Mouse (Mus musculus) limb, embryonic 12.5 days (tissue): Measurements from ENCODE around the gene Top1. TPM values are rescaled to one million over a fixed set of nuclear protein-coding genes. Genes with fewer than 3 reads are reported as not detected.

ENCODE experiments used
- ATAC-seq: fragments of 200-750 bp; cut with Nextera tagmentation; 2 replicates; pipeline ENCODE4 v1.8.0; 2017; ENCODE audit warnings: low read depth, moderate TSS enrichment; ENCODE audit not compliant: insufficient number of reproducible peaks, insufficient read depth, low FRiP score, low TSS enrichment
- H3K27ac ChIP-seq: fragments of 300-500 bp; sonication (generic); 2 replicates; pipeline ENCODE4 v1.5.1; 2016; ENCODE audit warnings: mild to moderate bottlenecking, moderate library complexity
- H3K27me3 ChIP-seq: fragments of 300-500 bp; sonication (generic); 2 replicates; pipeline ENCODE4 v1.6.1; 2016; ENCODE audit warnings: mild to moderate bottlenecking, moderate library complexity
- H3K36me3 ChIP-seq: fragments of 300-500 bp; sonication (generic); 2 replicates; pipeline ENCODE4 v1.6.1; 2016; ENCODE audit warnings: mild to moderate bottlenecking, moderate library complexity
- H3K4me1 ChIP-seq: fragments of 300-500 bp; sonication (generic); replicated peaks from 2 replicates; pipeline ENCODE4 v1.6.1; 2016
- H3K4me2 ChIP-seq: fragments of 300-500 bp; sonication (generic); 2 replicates; pipeline ENCODE4 v1.6.1; 2016; ENCODE audit warnings: mild to moderate bottlenecking, moderate library complexity
- H3K4me3 ChIP-seq: fragments of 300-500 bp; sonication (generic); replicated peaks from 2 replicates; pipeline ENCODE4 v1.5.1; 2016; ENCODE audit warnings: mild to moderate bottlenecking
- H3K9ac ChIP-seq: fragments of 300-500 bp; sonication (generic); replicated peaks from 2 replicates; pipeline ENCODE4 v1.6.1; 2016; ENCODE audit warnings: mild to moderate bottlenecking, moderate library complexity
- H3K9me3 ChIP-seq: fragments of 300-500 bp; sonication (generic); 2 replicates; pipeline ENCODE4 v1.6.1; 2016; ENCODE audit warnings: mild to moderate bottlenecking, moderate library complexity
- WGBS: fragments of 180-500 bp; shearing (Covaris S2); methylation state at CpG from one replicate; pipeline ENCODE4 v1.1.7; 2016; 5-methylcytosine and 5-hydroxymethylcytosine counted together
- polyA plus RNA-seq: library from polyadenylated mRNA; unstranded; fragments of >200 nt; fragmentation: Nextera tagmentation; extraction: Ambion mirVana; gene quantifications from 2 replicates; pipeline ENCODE4 v1.2.1, GENCODE M21; 2016

Gene Top1
- polyA plus RNA-seq, result 111 and 117 TPM in 2 replicates

DNA sequence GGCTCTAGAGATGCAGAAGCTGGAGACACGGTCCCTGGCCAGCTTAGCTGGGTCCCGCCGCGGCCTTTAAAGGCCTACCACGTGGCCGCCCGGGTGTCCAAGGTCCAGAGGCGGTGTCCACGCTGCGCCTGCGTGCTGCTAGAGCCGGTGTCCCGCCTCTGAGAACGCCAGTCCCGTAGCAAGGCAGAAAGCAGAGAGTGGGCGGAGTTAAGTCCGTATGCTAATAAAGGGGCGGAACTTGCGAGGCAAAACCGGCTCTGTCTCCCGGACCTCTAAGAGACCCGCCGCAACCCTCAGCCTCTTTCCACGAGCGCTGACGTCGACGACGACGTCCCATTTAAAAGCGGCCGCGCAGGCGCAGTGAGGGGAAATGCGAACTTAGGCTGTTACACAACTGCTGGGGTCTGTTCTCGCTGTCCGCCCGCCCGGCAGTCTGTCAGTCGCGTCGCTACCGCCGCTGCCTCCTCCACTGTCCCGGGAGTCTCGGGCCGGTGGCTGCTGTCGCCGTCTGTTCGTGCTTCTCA is at the start of gene Top1:
Top1 (plus strand) TSS at position 275 of the 524 bp plus-strand sequence.
- H3K27ac ChIP-seq, result peak within 1 kb of the TSS; percentile 99
- WGBS, result under 1% methylated on average over 50 of the region's 50 CpGs
- H3K9me3 ChIP-seq, result no peaks in the 10 kb centered on the region
- peak within 1 kb of the TSS; percentile 78 for H3K4me2 ChIP-seq
- peak within 1 kb of the TSS; percentile 100 for H3K9ac ChIP-seq
- peak; percentile 96 for ATAC-seq
- no peaks in the 10 kb centered on the region for H3K36me3 ChIP-seq
- H3K4me3 ChIP-seq, result peak within 1 kb of the TSS; percentile 99
- H3K27me3 ChIP-seq, result no peaks in the 10 kb centered on the region
- H3K4me1 ChIP-seq, result peaks cover 19% of the 10 kb centered on the region

GRCm38 (mm10) chr2:160597582-160598281 is 48.0 kb upstream of the Top1 start:
- Histone ChIP-seq H3K36me3 (no peaks in the 10 kb centered on the region), H3K27me3 (0 out of 2 replicates have a peak, but pooled peaks cover 8% of the 10 kb centered on the region), H3K4me2 (no peak overlapping the region), H3K9ac (0 out of 2 replicates have a peak overlapping the region, but pooled peaks have one; percentile 40), H3K4me3 (no peak overlapping the region), H3K27ac (no peak overlapping the region), H3K9me3 (no peaks in the 10 kb centered on the region), H3K4me1 (no peaks in the 10 kb centered on the region)
- 36% methylated on average over 12 of the region's 12 CpGs for WGBS
- ATAC-seq, result peak; percentile 67; the same call in 1 of the 2 replicates

DNA sequence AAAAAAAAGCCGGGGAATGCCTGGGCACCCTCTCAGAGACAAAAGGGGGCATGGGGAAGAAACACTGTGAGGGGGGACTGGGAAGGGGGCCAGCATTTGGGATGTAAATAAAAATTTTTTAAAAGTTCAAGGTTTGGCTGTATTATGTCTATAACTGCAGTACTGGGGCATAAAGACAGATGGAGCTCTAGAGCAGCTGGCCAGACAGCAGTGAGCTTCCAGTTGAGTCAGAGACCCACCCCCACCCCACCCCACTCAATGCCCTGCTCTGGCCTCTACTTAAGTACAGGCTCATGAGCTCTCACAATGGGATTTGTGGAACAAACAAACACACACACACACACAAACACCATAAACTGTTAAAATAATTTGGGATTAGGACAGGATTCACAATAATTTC is 43.9 kb upstream of the Top1 start:
- Histone ChIP-seq H3K4me1 (0 out of 2 replicates have a peak, but pooled peaks cover 4% of the 10 kb centered on the region), H3K36me3 (no peaks in the 10 kb centered on the region), H3K27ac (no peak overlapping the region), H3K4me2 (no peak overlapping the region), H3K9ac (no peak overlapping the region), H3K9me3 (no peaks in the 10 kb centered on the region), H3K27me3 (0 out of 2 replicates have a peak, but pooled peaks cover 3% of the 10 kb centered on the region), H3K4me3 (no peak overlapping the region)
- ATAC-seq, result no peak
- 69% methylated on average over 1 of the region's 1 CpGs for WGBS

- Histone ChIP-seq H3K9me3 (no peaks in the 10 kb centered on the region), H3K4me1 (0 out of 2 replicates have a peak, but pooled peaks cover 4% of the 10 kb centered on the region), H3K27me3 (no peaks in the 10 kb centered on the region), H3K4me2 (no peak overlapping the region), H3K36me3 (no peaks in the 10 kb centered on the region), H3K27ac (peak overlapping the region; percentile 20; the same call in 1 of the 2 replicates), H3K9ac (no peak overlapping the region), H3K4me3 (no peak overlapping the region)
- ATAC-seq, result no peak
- 53% methylated on average over 10 of the region's 10 CpGs for WGBS
These were observed 42.3 kb upstream of the Top1 start for GRCm38 (mm10) chr2:160603154-160603933.

- no peak overlapping the region for H3K4me2 ChIP-seq
- no peak overlapping the region for H3K27ac ChIP-seq
- no peaks in the 10 kb centered on the region for H3K27me3 ChIP-seq
- no peak for ATAC-seq
- no peaks in the 10 kb centered on the region for H3K4me1 ChIP-seq
- WGBS, result 80% methylated on average over 2 of the region's 2 CpGs
- H3K4me3 ChIP-seq, result no peak overlapping the region
- H3K9ac ChIP-seq, result no peak overlapping the region
- H3K36me3 ChIP-seq, result no peaks in the 10 kb centered on the region
- no peaks in the 10 kb centered on the region for H3K9me3 ChIP-seq
These were observed 35.7 kb upstream of the Top1 start for GRCm38 (mm10) chr2:160610012-160610411.

- Histone ChIP-seq H3K9me3 (no peaks in the 10 kb centered on the region), H3K27me3 (no peaks in the 10 kb centered on the region), H3K9ac (no peak overlapping the region), H3K4me3 (no peak overlapping the region), H3K27ac (no peak overlapping the region), H3K4me2 (no peak overlapping the region), H3K36me3 (no peaks in the 10 kb centered on the region), H3K4me1 (no peaks in the 10 kb centered on the region)
- no peak for ATAC-seq
- 86% methylated on average over 5 of the region's 5 CpGs for WGBS
These were observed 32.3 kb upstream of the Top1 start for GRCm38 (mm10) chr2:160613186-160613919.

- 86% methylated on average over 6 of the region's 6 CpGs for WGBS
- H3K27me3 ChIP-seq, result no peaks in the 10 kb centered on the region
- H3K27ac ChIP-seq, result no peak overlapping the region
- H3K4me3 ChIP-seq, result no peak overlapping the region
- H3K9ac ChIP-seq, result no peak overlapping the region
- peaks cover 17% of the 10 kb centered on the region for H3K4me1 ChIP-seq
- no peak for ATAC-seq
- H3K36me3 ChIP-seq, result no peaks in the 10 kb centered on the region
- peaks cover 5% of the 10 kb centered on the region; the same call in 1 of the 2 replicates for H3K9me3 ChIP-seq
- no peak overlapping the region for H3K4me2 ChIP-seq
These were observed 27.9 kb upstream of the Top1 start for GRCm38 (mm10) chr2:160617741-160618140.

DNA sequence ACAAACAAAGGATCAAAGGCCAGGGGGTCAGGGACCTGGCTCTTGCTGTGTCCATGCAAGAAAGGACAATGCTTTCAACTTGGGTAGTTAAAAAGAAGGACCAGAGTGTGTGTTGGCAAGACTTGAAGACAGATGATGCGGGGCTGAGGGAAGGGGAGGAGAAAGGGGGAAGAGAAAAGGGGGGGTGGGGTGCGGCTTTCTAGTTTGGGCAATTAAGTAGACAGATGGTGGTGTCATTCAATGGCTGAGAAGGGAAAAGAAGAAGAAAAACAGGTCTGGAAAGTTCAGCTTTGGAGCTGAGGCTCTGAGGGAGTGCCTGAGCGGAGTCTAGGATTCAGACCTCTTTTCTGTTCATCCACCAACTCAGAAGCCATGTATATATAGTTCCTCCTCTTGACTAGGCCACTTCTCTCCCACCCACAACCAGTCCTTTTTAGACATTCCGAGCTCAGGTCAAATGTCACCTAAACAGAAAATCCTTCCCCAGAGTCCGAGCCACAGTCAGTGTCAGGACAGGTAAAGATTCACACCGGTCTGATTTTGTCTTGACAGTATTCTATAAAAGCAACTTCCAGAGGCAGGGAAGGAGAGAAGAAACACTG is 27.0 kb upstream of the Top1 start:
- no peak for ATAC-seq
- Histone ChIP-seq H3K4me3 (no peak overlapping the region), H3K4me2 (no peak overlapping the region), H3K9ac (no peak overlapping the region), H3K4me1 (peaks cover 17% of the 10 kb centered on the region), H3K9me3 (peaks cover 5% of the 10 kb centered on the region; the same call in 1 of the 2 replicates), H3K27ac (no peak overlapping the region), H3K27me3 (no peaks in the 10 kb centered on the region), H3K36me3 (no peaks in the 10 kb centered on the region)
- WGBS, result 45% methylated on average over 6 of the region's 6 CpGs

- Histone ChIP-seq H3K27ac (no peak overlapping the region), H3K4me3 (no peak overlapping the region), H3K27me3 (no peaks in the 10 kb centered on the region), H3K36me3 (no peaks in the 10 kb centered on the region), H3K4me1 (peaks cover 17% of the 10 kb centered on the region), H3K4me2 (no peak overlapping the region), H3K9ac (no peak overlapping the region), H3K9me3 (peaks cover 5% of the 10 kb centered on the region; the same call in 1 of the 2 replicates)
- no peak for ATAC-seq
- 86% methylated on average over 5 of the region's 5 CpGs for WGBS
These were observed 26.4 kb upstream of the Top1 start for GRCm38 (mm10) chr2:160619300-160619699.

DNA sequence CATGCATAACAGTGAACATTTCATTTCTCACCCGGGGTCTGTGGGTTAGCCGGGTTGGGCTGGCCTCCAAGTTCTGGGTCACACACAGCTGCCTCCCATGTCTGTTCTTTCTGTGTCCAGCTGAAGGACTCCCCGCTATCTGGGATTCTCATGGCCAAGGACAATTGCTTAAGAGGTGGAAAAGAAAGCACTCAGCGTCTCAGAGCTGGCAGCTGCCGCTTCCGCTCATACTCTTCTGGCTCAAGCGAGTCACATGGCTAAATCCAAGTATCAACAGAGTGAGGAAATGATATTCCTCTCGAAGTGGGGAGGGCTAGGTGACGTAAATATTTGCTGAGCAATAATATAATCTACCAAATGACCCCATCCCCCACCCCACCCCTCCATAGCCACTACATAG is 25.9 kb upstream of the Top1 start:
- 83% methylated on average over 9 of the region's 9 CpGs for WGBS
- Histone ChIP-seq H3K4me1 (peaks cover 17% of the 10 kb centered on the region), H3K36me3 (no peaks in the 10 kb centered on the region), H3K4me2 (no peak overlapping the region), H3K9me3 (peaks cover 5% of the 10 kb centered on the region; the same call in 1 of the 2 replicates), H3K27me3 (no peaks in the 10 kb centered on the region), H3K4me3 (no peak overlapping the region), H3K9ac (no peak overlapping the region), H3K27ac (no peak overlapping the region)
- no peak for ATAC-seq
